Mouse (Mus musculus) neural tube, embryonic 15.5 days (tissue): ENCODE results near the gene Vmn1r8. TPM values are rescaled to one million over a fixed set of nuclear protein-coding genes. Genes with fewer than 3 reads are reported as not detected.
"Not testable (repeated sequence)": the region's sequence is repeated elsewhere in the genome, so short reads cannot be mapped to it uniquely, and the experiment has no call there.

Experiments used
- ATAC-seq: fragments of 200-750 bp; cut with Nextera tagmentation; 2 replicates; pipeline ENCODE4 v1.8.0; 2017; ENCODE audit warnings: mild to moderate bottlenecking, moderate TSS enrichment, moderate library complexity; ENCODE audit not compliant: low FRiP score
- H3K27ac ChIP-seq: fragments of 300-500 bp; sonication (generic); replicated peaks from 2 replicates; pipeline ENCODE4 v1.5.1; 2015; ENCODE audit warnings: mild to moderate bottlenecking, inconsistent platforms
- H3K27me3 ChIP-seq: fragments of 300-500 bp; sonication (generic); replicated peaks from 2 replicates; pipeline ENCODE4 v1.6.1; 2015; ENCODE audit warnings: inconsistent platforms
- H3K36me3 ChIP-seq: fragments of 300-500 bp; sonication (generic); 2 replicates; pipeline ENCODE4 v1.6.1; 2015; ENCODE audit warnings: inconsistent platforms
- H3K4me1 ChIP-seq: fragments of 300-500 bp; sonication (generic); 2 replicates; pipeline ENCODE4 v1.6.1; 2015; ENCODE audit warnings: inconsistent platforms
- H3K4me2 ChIP-seq: fragments of 300-500 bp; sonication (generic); 2 replicates; pipeline ENCODE4 v1.6.1; 2015; ENCODE audit warnings: inconsistent platforms, mild to moderate bottlenecking, moderate library complexity
- H3K4me3 ChIP-seq: fragments of 300-500 bp; sonication (generic); replicated peaks from 2 replicates; pipeline ENCODE4 v1.5.1; 2015; ENCODE audit warnings: mild to moderate bottlenecking, inconsistent platforms
- H3K9ac ChIP-seq: fragments of 300-500 bp; sonication (generic); replicated peaks from 2 replicates; pipeline ENCODE4 v1.6.1; 2015; ENCODE audit warnings: mild to moderate bottlenecking, inconsistent platforms
- H3K9me3 ChIP-seq: fragments of 300-500 bp; sonication (generic); replicated peaks from 2 replicates; pipeline ENCODE4 v1.6.1; 2016; ENCODE audit warnings: inconsistent platforms
- WGBS: fragments of 180-500 bp; shearing (Covaris S2); methylation state at CpG from one replicate; pipeline ENCODE4 v1.1.7; 2015; ENCODE audit warnings: mixed read lengths; 5-methylcytosine and 5-hydroxymethylcytosine counted together
- polyA plus RNA-seq: library from polyadenylated mRNA; unstranded; fragments of >200 nt; fragmentation: Nextera tagmentation; extraction: Ambion mirVana; gene quantifications from 2 replicates; pipeline ENCODE4 v1.2.1, GENCODE M21; 2015

The Vmn1r8 gene
- polyA plus RNA-seq = not detected in 2 replicates

DNA sequence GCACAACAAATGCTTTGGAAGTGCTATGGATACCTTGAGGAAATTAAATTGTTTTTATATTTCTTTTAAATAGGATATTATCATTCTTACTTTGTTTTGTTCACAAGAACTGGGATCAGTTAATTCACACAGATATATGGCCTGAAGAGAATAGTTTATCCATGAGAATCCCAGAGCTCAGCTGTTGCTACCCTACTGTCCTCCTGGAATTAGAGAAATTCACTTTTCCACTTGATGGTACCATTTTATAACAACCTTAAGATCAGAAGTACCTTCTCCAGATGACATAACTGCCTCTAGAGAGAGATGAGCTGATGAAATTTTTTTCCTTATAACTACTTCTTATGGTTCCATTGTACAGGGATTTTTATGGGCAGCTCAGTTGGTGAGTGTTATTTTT is at the start of gene Vmn1r8:
Vmn1r8 (plus strand) TSS at position 301 of the 400 bp plus-strand sequence.
- Histone ChIP-seq H3K9me3 (no peaks in the 10 kb centered on the region), H3K4me1 (no peaks in the 10 kb centered on the region), H3K4me2 (no peak within 1 kb of the TSS), H3K36me3 (no peaks in the 10 kb centered on the region), H3K27me3 (no peaks in the 10 kb centered on the region), H3K27ac (no peak within 1 kb of the TSS), H3K9ac (no peak within 1 kb of the TSS), H3K4me3 (no peak within 1 kb of the TSS)
- ATAC-seq = no peak

DNA sequence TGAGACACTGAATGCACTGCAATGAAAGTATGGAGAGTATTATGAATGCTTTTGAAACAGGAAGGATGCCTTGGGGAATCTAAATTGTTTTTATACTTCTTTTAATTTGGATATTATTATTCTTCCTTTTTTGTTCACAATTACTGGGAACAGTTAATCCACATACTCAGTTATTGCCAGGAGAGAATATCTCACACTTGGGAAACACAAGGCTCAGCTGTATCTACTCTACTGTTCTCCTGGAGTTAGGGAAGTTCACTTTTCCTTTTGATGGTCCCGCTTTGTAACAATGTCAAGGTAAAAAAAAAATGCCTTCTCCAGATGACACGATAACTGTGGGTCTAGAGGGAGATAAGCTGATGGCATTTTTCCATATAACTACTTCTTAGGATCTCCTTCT is 35.1 kb upstream of the Vmn1r8 start, which contains the start of gene Vmn1r6:
Vmn1r6 (plus strand) TSS at position 301 of the 400 bp plus-strand sequence.
- no peak for ATAC-seq
- no peaks in the 10 kb centered on the region for H3K9me3 ChIP-seq
- no peak within 1 kb of the TSS for H3K27ac ChIP-seq
- no peak within 1 kb of the TSS for H3K4me3 ChIP-seq
- 92% methylated on average over 2 of the region's 2 CpGs for WGBS
- H3K9ac ChIP-seq = no peak within 1 kb of the TSS
- no peaks in the 10 kb centered on the region for H3K4me1 ChIP-seq
- no peaks in the 10 kb centered on the region for H3K36me3 ChIP-seq
- no peak within 1 kb of the TSS for H3K4me2 ChIP-seq
- no peaks in the 10 kb centered on the region for H3K27me3 ChIP-seq

GRCm38 (mm10) chr6:57025224-57025623 is 6.9 kb upstream of the Vmn1r8 start, which contains the start of gene Vmn1r7:
Gene Vmn1r7 (minus strand): TSS chr6:57025324.
- ATAC-seq, H3K27ac ChIP-seq, H3K4me3 ChIP-seq, H3K9ac ChIP-seq, H3K4me2 ChIP-seq, H3K4me1 ChIP-seq, H3K36me3 ChIP-seq, H3K27me3 ChIP-seq, H3K9me3 ChIP-seq: not testable (repeated sequence)
- 90% methylated on average over 2 of the region's 2 CpGs for WGBS

DNA sequence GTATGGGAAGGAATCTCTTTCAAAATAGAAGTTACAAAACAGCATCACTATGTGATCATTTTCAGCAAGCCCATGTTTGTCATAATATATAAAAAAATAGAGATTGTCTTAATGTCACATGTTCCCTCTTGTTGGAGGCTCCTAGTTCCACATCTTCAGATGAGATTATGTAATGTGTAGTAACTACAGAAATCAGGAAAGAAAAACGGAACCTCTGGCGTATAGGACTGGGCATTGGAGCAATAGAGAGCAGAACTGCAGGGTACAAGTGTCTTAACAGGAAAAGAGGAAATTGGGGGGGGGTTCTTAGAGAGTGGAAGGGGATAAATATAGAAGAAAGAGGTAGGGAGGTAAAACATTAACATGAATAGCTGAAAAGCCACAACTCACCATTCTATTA is 2.6 kb downstream of the Vmn1r8 start:
- H3K27me3 ChIP-seq = no peaks in the 10 kb centered on the region
- 86% methylated on average over 2 of the region's 2 CpGs for WGBS
- ATAC-seq = no peak

DNA sequence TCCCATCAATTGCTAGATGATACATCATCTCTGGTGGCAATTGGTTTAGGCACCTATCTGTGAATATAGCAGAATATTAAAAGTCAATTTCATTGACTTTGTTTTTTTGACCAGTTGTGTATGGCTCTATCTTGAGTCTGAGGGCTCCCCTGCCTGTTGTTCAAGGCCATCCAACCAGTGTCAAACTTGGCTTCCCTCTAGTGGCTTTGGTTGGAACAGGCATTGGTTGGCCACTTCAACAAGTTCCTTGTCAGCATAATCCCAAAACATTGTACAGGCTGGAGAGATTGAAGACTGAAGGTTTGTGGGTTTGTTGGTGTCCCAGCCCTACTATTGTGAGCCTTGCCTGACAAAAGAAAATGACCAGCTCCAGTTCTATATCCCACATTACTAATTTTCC is 31.6 kb downstream of the Vmn1r8 start:
- no peaks in the 10 kb centered on the region for H3K4me1 ChIP-seq
- H3K27ac ChIP-seq = no peak overlapping the region
- no peak for ATAC-seq
- H3K27me3 ChIP-seq = no peaks in the 10 kb centered on the region
- no peak overlapping the region for H3K4me2 ChIP-seq
- no peaks in the 10 kb centered on the region for H3K9me3 ChIP-seq
- no peaks in the 10 kb centered on the region for H3K36me3 ChIP-seq
- H3K9ac ChIP-seq = no peak overlapping the region
- H3K4me3 ChIP-seq = no peak overlapping the region

More for the DNA sequence above, 2.6 kb downstream of the Vmn1r8 start:
- no peak overlapping the region for H3K9ac ChIP-seq
- no peaks in the 10 kb centered on the region for H3K4me1 ChIP-seq
- H3K4me3 ChIP-seq = no peak overlapping the region
- no peaks in the 10 kb centered on the region for H3K36me3 ChIP-seq
- no peak overlapping the region for H3K27ac ChIP-seq
- no peak overlapping the region for H3K4me2 ChIP-seq
- no peaks in the 10 kb centered on the region for H3K9me3 ChIP-seq

DNA sequence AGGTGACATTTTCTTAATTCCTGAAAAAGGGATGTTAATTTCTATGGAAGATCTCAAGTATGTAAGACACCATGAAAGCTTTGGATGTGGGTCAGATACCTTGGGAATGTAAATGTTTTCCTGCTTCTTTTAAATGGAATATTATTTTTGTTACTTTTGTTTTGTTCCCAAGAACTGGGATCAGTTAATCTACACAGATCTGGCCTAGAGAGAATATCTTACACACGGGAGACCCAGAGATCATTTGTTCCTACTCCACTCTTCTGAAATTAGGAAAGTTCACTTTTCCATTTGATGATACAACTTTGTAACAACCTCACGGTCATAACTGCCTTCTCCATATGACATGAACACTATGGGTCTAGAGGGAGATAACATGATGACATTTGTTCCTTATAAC is 34.4 kb downstream of the Vmn1r8 start, which contains the start of gene Vmn1r9:
Vmn1r9 (plus strand) TSS at position 301 of the 400 bp plus-strand sequence.
- Histone ChIP-seq H3K27ac (no peak within 1 kb of the TSS), H3K4me1 (no peaks in the 10 kb centered on the region), H3K4me3 (no peak within 1 kb of the TSS), H3K9ac (no peak within 1 kb of the TSS), H3K36me3 (no peaks in the 10 kb centered on the region), H3K9me3 (no peaks in the 10 kb centered on the region), H3K27me3 (no peaks in the 10 kb centered on the region), H3K4me2 (no peak within 1 kb of the TSS)
- WGBS = 89% methylated on average over 2 of the region's 2 CpGs
- no peak for ATAC-seq

Other genes with a start within 250 kb of the Vmn1r8 start
- 28.9 and 31.1 TPM in 2 replicates for gene Kbtbd2, start 234.5 kb upstream of the Vmn1r8 start, polyA plus RNA-seq
- gene Fkbp9, start 200.2 kb upstream of the Vmn1r8 start, polyA plus RNA-seq = 44.6 and 53.1 TPM in 2 replicates
- 137 and 152 TPM in 2 replicates for gene Nt5c3, start 108.4 kb upstream of the Vmn1r8 start, polyA plus RNA-seq
- gene Vmn1r4, start 108.3 kb upstream of the Vmn1r8 start, polyA plus RNA-seq = 0.58 and 0.82 TPM in 2 replicates
- not detected in 2 replicates for gene Vmn1r5, start 62.0 kb upstream of the Vmn1r8 start, polyA plus RNA-seq
- not detected in 2 replicates for gene Vmn1r6, start 35.0 kb upstream of the Vmn1r8 start, polyA plus RNA-seq
- not detected in 2 replicates for gene Vmn1r7, start 7.0 kb upstream of the Vmn1r8 start, polyA plus RNA-seq
- gene Vmn1r9, start 34.5 kb downstream of the Vmn1r8 start, polyA plus RNA-seq = not detected in 2 replicates
- not detected in 2 replicates for gene Vmn1r10, start 77.2 kb downstream of the Vmn1r8 start, polyA plus RNA-seq
- not detected in 2 replicates for gene Vmn1r11, start 101.2 kb downstream of the Vmn1r8 start, polyA plus RNA-seq
- gene Vmn1r12, start 124.6 kb downstream of the Vmn1r8 start, polyA plus RNA-seq = not detected in 2 replicates
- not detected in 2 replicates for gene Vmn1r13, start 171.0 kb downstream of the Vmn1r8 start, polyA plus RNA-seq
- gene Vmn1r14, start 199.4 kb downstream of the Vmn1r8 start, polyA plus RNA-seq = not detected in 2 replicates
- not detected in 2 replicates for gene Vmn1r15, start 225.7 kb downstream of the Vmn1r8 start, polyA plus RNA-seq